Mouse (Mus musculus): ENCODE results near the gene E130208F15Rik.
A peak's percentile ranks its signal among the peaks of the same experiment; 100 is the strongest.

The E130208F15Rik gene

DNA sequence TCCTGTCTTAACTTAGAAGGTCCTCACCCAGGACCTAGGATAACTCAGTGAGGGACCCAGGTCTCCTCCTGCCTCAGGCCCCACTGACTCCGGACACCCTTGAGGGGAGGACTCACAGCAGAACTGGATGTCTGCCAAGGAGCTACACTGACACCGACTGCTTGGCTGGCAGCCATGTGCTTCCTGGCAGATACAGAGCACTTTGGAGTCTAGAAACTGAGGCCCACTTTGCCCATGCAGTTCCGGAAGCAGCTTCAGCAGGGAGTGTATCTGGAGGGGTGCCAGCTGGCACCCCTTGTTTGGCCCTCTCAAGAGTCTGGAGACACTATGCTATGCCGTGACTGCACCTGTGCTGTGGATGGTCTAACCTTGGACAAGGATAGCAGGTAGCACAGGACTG is 11.9 kb downstream of the E130208F15Rik start:
- peak; percentile 36 to 64 for DNase-seq (ENCODE audit: low spot score in 2 of 2)

DNA sequence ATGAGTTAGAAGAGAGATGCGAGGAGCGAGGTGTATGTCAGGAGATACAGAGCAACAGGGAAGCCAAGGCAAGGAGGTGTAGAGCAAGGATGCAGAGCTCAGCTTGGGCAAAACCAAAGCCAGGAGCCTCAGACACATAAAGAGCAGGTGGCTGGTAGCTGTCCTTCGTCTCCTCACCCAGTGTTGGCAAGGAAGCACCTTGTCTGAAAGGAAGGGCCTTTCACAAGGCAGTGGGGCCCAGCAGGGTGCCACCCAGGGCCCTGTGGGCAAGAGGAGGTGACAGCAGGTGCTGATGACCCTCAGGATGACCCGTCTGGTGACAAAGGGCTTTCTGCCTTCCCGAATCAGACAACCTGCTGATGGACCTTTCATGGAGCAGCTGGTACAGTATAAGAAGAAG is 13.0 kb downstream of the E130208F15Rik start:
- no peak for DNase-seq (ENCODE audit: low spot score in 2 of 2)

GRCm38 (mm10) chr7:30335688-30336087 is 14.1 kb downstream of the E130208F15Rik start:
- no peak for DNase-seq (ENCODE audit: low spot score in 2 of 2)

GRCm38 (mm10) chr7:30336384-30336783 is 14.8 kb downstream of the E130208F15Rik start:
- peak; percentile 64 to 84 for DNase-seq (ENCODE audit: low spot score in 2 of 2)

- no peak for DNase-seq (ENCODE audit: low spot score in 2 of 2)
Measured at GRCm38 (mm10) chr7:30339432-30340109, 18.0 kb downstream of the E130208F15Rik start.

GRCm38 (mm10) chr7:30346635-30347379 is 25.3 kb downstream of the E130208F15Rik start:
- DNase-seq (ENCODE audit: low spot score in 2 of 2), result peak; percentile 60 to 85

- peak; percentile 55 to 84 for DNase-seq (ENCODE audit: low spot score in 2 of 2)
Measured at GRCm38 (mm10) chr7:30347828-30348227, 26.3 kb downstream of the E130208F15Rik start.

DNA sequence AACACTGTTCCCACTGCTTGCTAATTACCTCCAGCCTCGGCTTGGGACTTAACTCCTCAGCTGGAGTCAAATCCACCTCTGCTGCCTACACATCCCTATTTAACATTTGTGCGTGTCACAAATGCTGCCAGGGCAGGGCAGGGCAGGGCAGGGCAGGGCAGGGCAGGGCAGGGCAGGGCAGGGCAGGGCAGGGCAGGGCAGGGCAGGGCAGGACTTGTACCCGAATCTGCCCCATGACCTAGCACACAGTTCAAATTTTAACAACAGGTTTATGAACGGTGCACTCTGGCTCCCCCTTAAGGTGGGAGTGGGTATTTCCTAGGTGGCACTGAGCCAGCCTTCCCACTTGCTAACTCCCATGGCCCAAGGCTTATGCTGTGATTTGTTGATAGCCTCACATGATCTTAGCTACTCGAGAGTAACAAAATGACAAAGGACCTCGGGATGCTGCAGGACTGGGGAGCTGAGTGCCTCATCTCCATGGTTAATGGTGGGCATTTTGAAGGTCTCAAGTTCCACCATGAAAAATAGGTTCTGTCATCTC is 31.8 kb downstream of the E130208F15Rik start:
- peak; percentile 48 to 81 for DNase-seq (ENCODE audit: low spot score in 2 of 2)

DNA sequence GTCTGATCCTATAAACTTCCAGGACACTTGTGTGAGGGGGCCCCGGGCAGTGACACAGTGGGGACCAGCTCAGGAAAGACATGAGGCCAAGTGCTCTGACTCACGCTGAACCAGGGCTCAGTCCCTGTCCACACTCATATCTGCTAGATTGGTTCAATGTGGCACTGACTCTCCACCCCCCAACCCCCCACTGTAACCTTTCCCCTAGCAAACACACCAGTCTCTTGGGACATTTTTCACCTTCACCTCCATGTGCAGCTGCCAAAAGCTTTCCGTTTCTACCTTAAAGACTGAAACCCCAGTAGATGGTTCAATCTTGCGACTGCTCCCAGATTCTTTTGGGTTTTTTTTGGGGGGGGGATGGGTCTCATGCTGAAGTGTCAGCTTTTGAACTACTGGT is 32.5 kb downstream of the E130208F15Rik start:
- no peak for DNase-seq (ENCODE audit: low spot score in 2 of 2)

- no peak for DNase-seq (ENCODE audit: low spot score in 2 of 2)
Measured at GRCm38 (mm10) chr7:30358378-30359186, 37.0 kb downstream of the E130208F15Rik start.

- no peak for DNase-seq (ENCODE audit: low spot score in 2 of 2)
Measured at GRCm38 (mm10) chr7:30359276-30359865, 37.8 kb downstream of the E130208F15Rik start.

DNA sequence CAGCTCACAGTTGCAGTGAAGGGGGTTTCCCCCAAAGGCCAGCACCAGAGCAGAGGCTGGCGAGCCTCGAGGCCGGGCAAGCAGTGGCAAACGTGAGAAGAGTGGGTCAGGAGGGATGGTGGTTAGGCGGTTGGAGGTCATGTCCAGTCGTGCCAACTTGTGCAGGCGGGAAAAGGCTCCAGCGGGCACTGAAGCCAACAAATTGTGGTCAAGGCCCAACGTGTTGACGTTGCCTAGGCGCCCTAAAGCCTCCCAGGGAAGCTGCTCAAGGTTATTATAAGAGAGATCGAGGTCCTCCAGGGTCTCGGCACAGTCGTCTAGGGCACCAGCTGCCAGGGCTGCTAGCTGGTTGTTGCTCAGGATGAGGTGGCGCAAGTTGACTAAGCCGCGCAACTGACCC is 38.5 kb downstream of the E130208F15Rik start:
- DNase-seq (ENCODE audit: low spot score in 2 of 2), result no peak

GRCm38 (mm10) chr7:30362652-30363343 is 41.3 kb downstream of the E130208F15Rik start, which contains the start of gene Lrfn3:
Gene Lrfn3 (minus strand): TSS chr7:30362772.
- DNase-seq (ENCODE audit: low spot score in 2 of 2), result no peak

DNA sequence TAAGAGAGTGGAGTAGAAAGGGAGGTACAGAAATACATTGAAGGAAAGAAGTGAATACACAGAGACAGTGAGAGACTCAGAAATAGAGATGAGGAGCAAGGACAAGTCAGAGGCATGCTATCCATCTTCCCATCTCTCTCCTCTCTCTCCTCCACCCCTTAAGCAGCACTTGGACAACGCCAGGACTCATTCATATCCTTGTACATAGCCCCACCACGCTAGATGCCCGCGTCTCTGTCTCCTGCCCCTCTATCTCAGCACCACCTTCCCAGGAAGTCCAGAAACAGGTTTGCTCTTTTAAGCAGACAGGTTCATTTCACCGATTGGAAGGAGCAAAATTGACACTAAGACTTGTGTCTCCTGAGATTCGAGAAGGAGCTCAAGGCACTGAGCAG is 41.8 kb downstream of the E130208F15Rik start:
- DNase-seq (ENCODE audit: low spot score in 2 of 2), result no peak

- DNase-seq (ENCODE audit: low spot score in 2 of 2), result no peak
Measured at GRCm38 (mm10) chr7:30367466-30367865, 45.9 kb downstream of the E130208F15Rik start.

All from spleen, postnatal 4 days (tissue).